Mouse (Mus musculus): Measurements from ENCODE around the gene Cul7. TPM values are rescaled to one million over a fixed set of nuclear protein-coding genes. Genes with fewer than 3 reads are reported as not detected.

Gene Cul7
- polyA plus RNA-seq, 1 experiment from 2014 or later = 34.3 TPM

- 93% methylated on average over 6 of the region's 6 CpGs for WGBS
- Histone ChIP-seq H3K27me3 (ENCODE audit: control insufficient read depth, insufficient read depth, low read length) (no peaks in the 10 kb centered on the region), H3K9me3 (ENCODE audit: control insufficient read depth, low read length) (no peaks in the 10 kb centered on the region), H3K36me3 (ENCODE audit: control insufficient read depth, insufficient read depth, low read length) (no peaks in the 10 kb centered on the region), H3K4me1 (ENCODE audit: control insufficient read depth in 2 of 2, insufficient read depth in 2 of 2, low read length in 2 of 2) (peaks cover 22 to 44% of the 10 kb centered on the region in 2 experiments), H3K9ac (ENCODE audit: low read length) (no peak overlapping the region), H3K27ac (replicated peaks in 1 of 2; ENCODE audit: control insufficient read depth in 1 of 2, insufficient read depth in 1 of 2, low read depth in 2 of 2, low read length in 2 of 2) (no peak overlapping the region), H3K4me3 (ENCODE audit: control insufficient read depth in 1 of 2, insufficient read depth in 1 of 2, low read depth in 1 of 2, low read length in 2 of 2) (no peak overlapping the region), H3K4me2 (ENCODE audit: low read length) (no peak overlapping the region)
- ATAC-seq (ENCODE audit: insufficient number of reproducible peaks, insufficient read depth, low FRiP score, low read depth) = no peak
Measured at GRCm38 (mm10) chr17:46611316-46611715, 38.8 kb upstream of the Cul7 start.

- H3K4me2 ChIP-seq (ENCODE audit: low read length) = no peak overlapping the region
- H3K9ac ChIP-seq (ENCODE audit: low read length) = no peak overlapping the region; the same call in 1 of the 2 replicates
- H3K4me1 ChIP-seq (ENCODE audit: control insufficient read depth in 2 of 2, insufficient read depth in 2 of 2, low read length in 2 of 2) = peaks cover 29 to 53% of the 10 kb centered on the region in 2 experiments
Measured at GRCm38 (mm10) chr17:46612189-46612588, 37.9 kb upstream of the Cul7 start.

GRCm38 (mm10) chr17:46612820-46613219 lies 37.3 kb upstream of the Cul7 start:
- WGBS = 39% methylated on average over 4 of the region's 4 CpGs
- Histone ChIP-seq H3K27me3 (ENCODE audit: control insufficient read depth, insufficient read depth, low read length) (no peaks in the 10 kb centered on the region), H3K9me3 (ENCODE audit: control insufficient read depth, low read length) (no peaks in the 10 kb centered on the region), H3K9ac (ENCODE audit: low read length) (peak overlapping the region; percentile 39; the same call in 1 of the 2 replicates), H3K4me3 (ENCODE audit: control insufficient read depth in 1 of 2, insufficient read depth in 1 of 2, low read depth in 1 of 2, low read length in 2 of 2) (no peak overlapping the region), H3K27ac (replicated peaks in 1 of 2; ENCODE audit: control insufficient read depth in 1 of 2, insufficient read depth in 1 of 2, low read depth in 2 of 2, low read length in 2 of 2) (peak overlapping the region in 1 of 2 experiments; percentile 46; a peak in 1 of 4 replicates), H3K4me1 (ENCODE audit: control insufficient read depth in 2 of 2, insufficient read depth in 2 of 2, low read length in 2 of 2) (peaks cover 36 to 59% of the 10 kb centered on the region in 2 experiments), H3K4me2 (ENCODE audit: low read length) (peak overlapping the region; percentile 26), H3K36me3 (ENCODE audit: control insufficient read depth, insufficient read depth, low read length) (no peaks in the 10 kb centered on the region)
- ATAC-seq (ENCODE audit: insufficient number of reproducible peaks, insufficient read depth, low FRiP score, low read depth) = no peak

More at GRCm38 (mm10) chr17:46612189-46612588, 37.9 kb upstream of the Cul7 start:
- no peaks in the 10 kb centered on the region for H3K9me3 ChIP-seq (ENCODE audit: control insufficient read depth, low read length)
- no peaks in the 10 kb centered on the region for H3K27me3 ChIP-seq (ENCODE audit: control insufficient read depth, insufficient read depth, low read length)
- H3K36me3 ChIP-seq (ENCODE audit: control insufficient read depth, insufficient read depth, low read length) = no peaks in the 10 kb centered on the region
- WGBS = 66% methylated on average over 2 of the region's 2 CpGs
- no peak overlapping the region for H3K27ac ChIP-seq (replicated peaks in 1 of 2; ENCODE audit: control insufficient read depth in 1 of 2, insufficient read depth in 1 of 2, low read depth in 2 of 2, low read length in 2 of 2)
- H3K4me3 ChIP-seq (ENCODE audit: control insufficient read depth in 1 of 2, insufficient read depth in 1 of 2, low read depth in 1 of 2, low read length in 2 of 2) = no peak overlapping the region
- ATAC-seq (ENCODE audit: insufficient number of reproducible peaks, insufficient read depth, low FRiP score, low read depth) = no peak

GRCm38 (mm10) chr17:46613229-46613628 lies 36.9 kb upstream of the Cul7 start:
- Histone ChIP-seq H3K27me3 (ENCODE audit: control insufficient read depth, insufficient read depth, low read length) (no peaks in the 10 kb centered on the region), H3K27ac (replicated peaks in 1 of 2; ENCODE audit: control insufficient read depth in 1 of 2, insufficient read depth in 1 of 2, low read depth in 2 of 2, low read length in 2 of 2) (peak overlapping the region in 1 of 2 experiments; percentile 46; a peak in 2 of 4 replicates), H3K4me2 (ENCODE audit: low read length) (0 out of 2 replicates have a peak overlapping the region, but pooled peaks have one; percentile 26), H3K9ac (ENCODE audit: low read length) (peak overlapping the region; percentile 2; the same call in 1 of the 2 replicates), H3K9me3 (ENCODE audit: control insufficient read depth, low read length) (no peaks in the 10 kb centered on the region), H3K36me3 (ENCODE audit: control insufficient read depth, insufficient read depth, low read length) (no peaks in the 10 kb centered on the region), H3K4me3 (ENCODE audit: control insufficient read depth in 1 of 2, insufficient read depth in 1 of 2, low read depth in 1 of 2, low read length in 2 of 2) (no peak overlapping the region), H3K4me1 (ENCODE audit: control insufficient read depth in 2 of 2, insufficient read depth in 2 of 2, low read length in 2 of 2) (peaks cover 39 to 63% of the 10 kb centered on the region in 2 experiments)
- whole genome bisulfite sequencing = 53% methylated on average over 3 of the region's 3 CpGs
- ATAC-seq (ENCODE audit: insufficient number of reproducible peaks, insufficient read depth, low FRiP score, low read depth) = no peak

- no peaks in the 10 kb centered on the region for H3K27me3 ChIP-seq (ENCODE audit: control insufficient read depth, insufficient read depth, low read length)
- H3K9me3 ChIP-seq (ENCODE audit: control insufficient read depth, low read length) = no peaks in the 10 kb centered on the region
- WGBS = 52% methylated on average over 12 of the region's 12 CpGs
- H3K4me3 ChIP-seq (ENCODE audit: control insufficient read depth in 1 of 2, insufficient read depth in 1 of 2, low read depth in 1 of 2, low read length in 2 of 2) = peak overlapping the region in 1 of 2 experiments; percentile 11; a peak in 1 of 4 replicates
- peaks cover 71 to 83% of the 10 kb centered on the region in 2 experiments for H3K4me1 ChIP-seq (ENCODE audit: control insufficient read depth in 2 of 2, insufficient read depth in 2 of 2, low read length in 2 of 2)
- peak overlapping the region; percentile 81 to 83 for H3K27ac ChIP-seq (replicated peaks in 1 of 2; ENCODE audit: control insufficient read depth in 1 of 2, insufficient read depth in 1 of 2, low read depth in 2 of 2, low read length in 2 of 2)
- no peak for ATAC-seq (ENCODE audit: insufficient number of reproducible peaks, insufficient read depth, low FRiP score, low read depth)
- H3K36me3 ChIP-seq (ENCODE audit: control insufficient read depth, insufficient read depth, low read length) = no peaks in the 10 kb centered on the region
- H3K4me2 ChIP-seq (ENCODE audit: low read length) = peak overlapping the region; percentile 60
- peak overlapping the region; percentile 63 for H3K9ac ChIP-seq (ENCODE audit: low read length)
Measured at GRCm38 (mm10) chr17:46617799-46618198, 32.3 kb upstream of the Cul7 start.

GRCm38 (mm10) chr17:46618394-46618768 lies 31.8 kb upstream of the Cul7 start:
- peak overlapping the region in 1 of 2 experiments; percentile 11; a peak in 3 of 4 replicates for H3K4me3 ChIP-seq (ENCODE audit: control insufficient read depth in 1 of 2, insufficient read depth in 1 of 2, low read depth in 1 of 2, low read length in 2 of 2)
- H3K4me2 ChIP-seq (ENCODE audit: low read length) = peak overlapping the region; percentile 60
- H3K36me3 ChIP-seq (ENCODE audit: control insufficient read depth, insufficient read depth, low read length) = no peaks in the 10 kb centered on the region
- no peaks in the 10 kb centered on the region for H3K9me3 ChIP-seq (ENCODE audit: control insufficient read depth, low read length)
- ATAC-seq (ENCODE audit: insufficient number of reproducible peaks, insufficient read depth, low FRiP score, low read depth) = no peak; the same call in 1 of the 2 replicates
- peak overlapping the region; percentile 81 to 83 for H3K27ac ChIP-seq (replicated peaks in 1 of 2; ENCODE audit: control insufficient read depth in 1 of 2, insufficient read depth in 1 of 2, low read depth in 2 of 2, low read length in 2 of 2)
- 4% methylated on average over 6 of the region's 6 CpGs for WGBS
- peaks cover 74 to 83% of the 10 kb centered on the region in 2 experiments for H3K4me1 ChIP-seq (ENCODE audit: control insufficient read depth in 2 of 2, insufficient read depth in 2 of 2, low read length in 2 of 2)
- H3K9ac ChIP-seq (ENCODE audit: low read length) = peak overlapping the region; percentile 63
- H3K27me3 ChIP-seq (ENCODE audit: control insufficient read depth, insufficient read depth, low read length) = no peaks in the 10 kb centered on the region

- Histone ChIP-seq H3K4me1 (ENCODE audit: control insufficient read depth in 2 of 2, insufficient read depth in 2 of 2, low read length in 2 of 2) (peaks cover 74 to 83% of the 10 kb centered on the region in 2 experiments), H3K9ac (ENCODE audit: low read length) (peak overlapping the region; percentile 63), H3K36me3 (ENCODE audit: control insufficient read depth, insufficient read depth, low read length) (no peaks in the 10 kb centered on the region), H3K27ac (replicated peaks in 1 of 2; ENCODE audit: control insufficient read depth in 1 of 2, insufficient read depth in 1 of 2, low read depth in 2 of 2, low read length in 2 of 2) (peak overlapping the region; percentile 81 to 83), H3K4me3 (ENCODE audit: control insufficient read depth in 1 of 2, insufficient read depth in 1 of 2, low read depth in 1 of 2, low read length in 2 of 2) (peak overlapping the region in 1 of 2 experiments; percentile 11; a peak in 2 of 4 replicates), H3K27me3 (ENCODE audit: control insufficient read depth, insufficient read depth, low read length) (no peaks in the 10 kb centered on the region), H3K9me3 (ENCODE audit: control insufficient read depth, low read length) (no peaks in the 10 kb centered on the region), H3K4me2 (ENCODE audit: low read length) (peak overlapping the region; percentile 60)
- ATAC-seq (ENCODE audit: insufficient number of reproducible peaks, insufficient read depth, low FRiP score, low read depth) = no peak
- 14% methylated on average over 27 of the region's 27 CpGs for WGBS
Measured at GRCm38 (mm10) chr17:46618769-46619682, 31.1 kb upstream of the Cul7 start.

All from heart, embryonic 14.5 days (tissue).